Mouse (Mus musculus) intestine, embryonic 16.5 days (tissue): Measurements from ENCODE around the gene Cyp2j5. TPM values are rescaled to one million over a fixed set of nuclear protein-coding genes. Genes with fewer than 3 reads are reported as not detected.
A peak's percentile ranks its signal among the peaks of the same experiment; 100 is the strongest.
"Not testable (repeated sequence)": the region's sequence is repeated elsewhere in the genome, so short reads cannot be mapped to it uniquely, and the experiment has no call there.

Experiments
- ATAC-seq: fragments of 200-750 bp; cut with Nextera tagmentation; 2 replicates; pipeline ENCODE4 v1.8.0; 2017; ENCODE audit warnings: moderate TSS enrichment, moderate library complexity
- H3K27ac ChIP-seq: fragments of 300-500 bp; sonication (generic); 2 replicates; pipeline ENCODE4 v1.5.1; 2014; ENCODE audit warnings: mild to moderate bottlenecking, low read length
- H3K27me3 ChIP-seq: fragments of 300-500 bp; sonication (generic); replicated peaks from 2 replicates; pipeline ENCODE4 v1.6.1; 2014; ENCODE audit warnings: low read length, control low read depth, mixed read lengths; ENCODE audit not compliant: control insufficient read depth, insufficient read depth
- H3K36me3 ChIP-seq: fragments of 300-500 bp; sonication (generic); 2 replicates; pipeline ENCODE4 v1.6.1; 2014; ENCODE audit warnings: low read length, control low read depth; ENCODE audit not compliant: control insufficient read depth, insufficient read depth
- H3K4me1 ChIP-seq: fragments of 300-500 bp; sonication (generic); 2 replicates; pipeline ENCODE4 v1.6.1; 2014; ENCODE audit warnings: low read length, control low read depth, mixed read lengths; ENCODE audit not compliant: control insufficient read depth, insufficient read depth
- H3K4me2 ChIP-seq: fragments of 300-500 bp; sonication (generic); 2 replicates; pipeline ENCODE4 v1.6.1; 2014; ENCODE audit warnings: low read depth, low read length, control low read depth
- H3K4me3 ChIP-seq: fragments of 300-500 bp; sonication (generic); 2 replicates; pipeline ENCODE4 v1.5.1; 2014; ENCODE audit warnings: mild to moderate bottlenecking, low read length
- H3K9ac ChIP-seq: fragments of 300-500 bp; sonication (generic); 2 replicates; pipeline ENCODE4 v1.6.1; 2014; ENCODE audit warnings: low read depth, low read length
- H3K9me3 ChIP-seq: fragments of 300-500 bp; sonication (generic); 2 replicates; pipeline ENCODE4 v1.6.1; 2016; ENCODE audit warnings: low read length, control low read depth; ENCODE audit not compliant: control insufficient read depth
- WGBS: fragments of 180-500 bp; shearing (Covaris S2); extraction: QIAGEN DNeasy Blood & Tissue Kit; methylation state at CpG from one replicate; pipeline ENCODE4 v1.1.7; 2014; 5-methylcytosine and 5-hydroxymethylcytosine counted together
- polyA plus RNA-seq: library from polyadenylated mRNA; unstranded; fragments of >200 nt; fragmentation: Nextera tagmentation; extraction: Ambion mirVana; gene quantifications from 2 replicates; pipeline ENCODE4 v1.2.1, GENCODE M21; 2015

Gene Cyp2j5
- polyA plus RNA-seq, 1 experiment from 2014 or later, result 0.17 TPM

DNA sequence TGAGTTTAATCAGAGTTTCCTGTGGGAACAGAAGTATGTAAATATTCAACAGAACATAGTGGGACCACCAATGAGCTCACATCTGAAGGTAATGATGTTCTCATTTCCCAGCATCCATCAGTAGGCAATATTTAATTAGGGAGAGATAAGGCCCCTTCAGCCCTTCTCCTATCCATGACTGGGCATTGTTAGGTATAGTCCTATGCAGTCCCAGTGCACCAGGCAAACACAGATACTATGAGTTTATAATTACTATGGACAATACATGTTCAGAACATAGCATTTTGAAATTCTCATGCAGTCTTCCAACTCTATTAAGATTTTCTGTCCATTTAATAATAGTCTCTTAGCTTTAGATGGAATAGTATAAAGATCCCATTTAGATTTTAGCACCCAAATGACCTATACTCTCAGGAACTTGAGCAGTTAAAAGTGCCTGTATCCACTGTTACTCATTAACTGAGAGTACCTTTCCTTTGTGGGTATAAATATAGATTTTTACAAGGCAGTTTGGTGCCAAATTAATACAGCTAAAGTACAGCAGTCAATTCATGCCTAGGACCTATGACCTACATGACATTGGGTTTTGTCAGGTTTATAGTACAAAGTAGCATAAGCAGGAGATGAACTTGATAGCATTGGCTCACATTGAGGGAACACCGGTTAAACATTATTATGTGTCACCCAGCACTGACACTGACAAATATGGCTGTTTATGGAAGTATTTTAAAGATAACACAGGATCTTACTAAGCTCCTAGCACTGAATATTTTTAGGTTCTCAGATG lies 907 bp upstream of the Cyp2j5 start:
- no peak overlapping the region for H3K4me2 ChIP-seq
- peak; percentile 98 for ATAC-seq
- WGBS, result 59% methylated on average over 1 of the region's 1 CpGs

DNA sequence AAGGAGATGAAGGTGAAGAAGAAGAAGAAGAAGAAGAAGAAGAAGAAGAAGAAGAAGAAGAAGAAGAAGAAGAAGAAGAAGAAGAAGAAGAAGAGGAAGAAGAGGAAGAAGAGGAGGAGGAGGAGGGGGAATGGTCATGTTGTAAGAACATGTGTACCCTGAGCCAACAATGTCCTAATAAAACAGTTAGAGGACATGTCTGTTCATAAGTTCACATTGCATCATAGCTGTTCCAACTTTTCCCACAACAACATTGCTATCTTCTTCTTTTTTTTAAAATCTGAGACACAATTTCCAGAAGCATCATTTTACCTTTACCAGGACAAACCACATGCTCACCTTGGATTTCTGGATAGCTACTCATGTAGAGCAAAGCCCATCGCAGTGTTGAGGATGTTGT lies 28.5 kb downstream of the Cyp2j5 start:
- no peak overlapping the region for H3K27ac ChIP-seq
- H3K4me1 ChIP-seq, result no peaks in the 10 kb centered on the region
- no peaks in the 10 kb centered on the region for H3K36me3 ChIP-seq
- no peaks in the 10 kb centered on the region for H3K9me3 ChIP-seq
- H3K9ac ChIP-seq, result no peak overlapping the region
- H3K4me2 ChIP-seq, result no peak overlapping the region
- H3K4me3 ChIP-seq, result no peak overlapping the region
- WGBS, result 77% methylated on average over 1 of the region's 1 CpGs
- no peak for ATAC-seq
- no peaks in the 10 kb centered on the region for H3K27me3 ChIP-seq

More for the DNA sequence above, 907 bp upstream of the Cyp2j5 start:
- no peak overlapping the region for H3K9ac ChIP-seq
- no peak overlapping the region for H3K4me3 ChIP-seq
- H3K36me3 ChIP-seq, result no peaks in the 10 kb centered on the region
- no peak overlapping the region for H3K27ac ChIP-seq
- H3K27me3 ChIP-seq, result no peaks in the 10 kb centered on the region
- no peaks in the 10 kb centered on the region for H3K9me3 ChIP-seq
- H3K4me1 ChIP-seq, result no peaks in the 10 kb centered on the region

DNA sequence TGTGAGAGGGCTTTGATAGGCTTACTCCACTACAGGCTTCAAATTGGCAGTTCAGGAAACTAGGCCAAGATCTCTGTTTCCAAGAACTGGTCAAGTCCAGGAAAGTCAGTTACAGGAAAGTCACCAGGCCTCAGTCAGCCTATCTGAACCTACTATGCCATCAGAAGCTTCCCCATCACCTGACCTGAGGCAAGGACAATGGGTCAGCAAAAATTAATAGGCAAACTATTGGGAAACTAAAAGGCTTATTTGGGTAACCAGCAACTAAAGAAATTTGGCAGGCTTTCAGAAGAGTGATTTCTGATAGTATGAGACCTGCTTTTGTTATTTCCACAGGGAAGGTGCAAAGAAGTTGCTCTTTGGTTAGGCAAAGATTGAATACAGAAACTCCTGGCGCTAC lies 41.5 kb downstream of the Cyp2j5 start:
- H3K4me2 ChIP-seq, result no peak overlapping the region
- WGBS, result 91% methylated on average over 1 of the region's 1 CpGs
- no peak overlapping the region for H3K27ac ChIP-seq
- H3K4me3 ChIP-seq, result no peak overlapping the region
- H3K36me3 ChIP-seq, result no peaks in the 10 kb centered on the region
- no peaks in the 10 kb centered on the region for H3K9me3 ChIP-seq
- H3K9ac ChIP-seq, result no peak overlapping the region
- ATAC-seq, result no peak
- no peaks in the 10 kb centered on the region for H3K4me1 ChIP-seq
- H3K27me3 ChIP-seq, result no peaks in the 10 kb centered on the region

DNA sequence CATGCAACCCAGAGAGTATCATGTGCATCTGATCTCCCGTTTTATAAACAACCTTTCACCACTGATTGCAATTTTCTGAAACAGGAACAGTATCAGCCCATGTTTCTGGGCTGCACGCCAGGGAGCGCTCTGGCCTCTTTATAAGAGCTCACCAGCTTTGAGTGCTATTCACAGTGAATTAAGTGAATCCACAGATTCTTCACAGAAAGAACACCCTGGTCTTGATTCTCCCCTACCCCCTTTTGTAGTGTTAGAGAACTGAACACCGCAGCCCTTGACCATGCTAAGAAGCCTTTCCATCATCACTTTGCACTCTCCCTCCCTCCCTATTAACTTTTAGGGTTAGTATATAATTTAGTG lies 72.2 kb downstream of the Cyp2j5 start:
- H3K27ac ChIP-seq, result peak overlapping the region; percentile 79
- no peaks in the 10 kb centered on the region for H3K9me3 ChIP-seq
- H3K9ac ChIP-seq, result peak overlapping the region; percentile 69; the same call in 1 of the 2 replicates
- peak overlapping the region; percentile 75 for H3K4me2 ChIP-seq
- 45% methylated on average over 4 of the region's 4 CpGs for WGBS
- no peaks in the 10 kb centered on the region for H3K36me3 ChIP-seq
- peaks cover 14% of the 10 kb centered on the region; the same call in 1 of the 2 replicates for H3K4me1 ChIP-seq
- no peaks in the 10 kb centered on the region for H3K27me3 ChIP-seq
- peak overlapping the region; percentile 49 for H3K4me3 ChIP-seq
- peak; percentile 83 for ATAC-seq

DNA sequence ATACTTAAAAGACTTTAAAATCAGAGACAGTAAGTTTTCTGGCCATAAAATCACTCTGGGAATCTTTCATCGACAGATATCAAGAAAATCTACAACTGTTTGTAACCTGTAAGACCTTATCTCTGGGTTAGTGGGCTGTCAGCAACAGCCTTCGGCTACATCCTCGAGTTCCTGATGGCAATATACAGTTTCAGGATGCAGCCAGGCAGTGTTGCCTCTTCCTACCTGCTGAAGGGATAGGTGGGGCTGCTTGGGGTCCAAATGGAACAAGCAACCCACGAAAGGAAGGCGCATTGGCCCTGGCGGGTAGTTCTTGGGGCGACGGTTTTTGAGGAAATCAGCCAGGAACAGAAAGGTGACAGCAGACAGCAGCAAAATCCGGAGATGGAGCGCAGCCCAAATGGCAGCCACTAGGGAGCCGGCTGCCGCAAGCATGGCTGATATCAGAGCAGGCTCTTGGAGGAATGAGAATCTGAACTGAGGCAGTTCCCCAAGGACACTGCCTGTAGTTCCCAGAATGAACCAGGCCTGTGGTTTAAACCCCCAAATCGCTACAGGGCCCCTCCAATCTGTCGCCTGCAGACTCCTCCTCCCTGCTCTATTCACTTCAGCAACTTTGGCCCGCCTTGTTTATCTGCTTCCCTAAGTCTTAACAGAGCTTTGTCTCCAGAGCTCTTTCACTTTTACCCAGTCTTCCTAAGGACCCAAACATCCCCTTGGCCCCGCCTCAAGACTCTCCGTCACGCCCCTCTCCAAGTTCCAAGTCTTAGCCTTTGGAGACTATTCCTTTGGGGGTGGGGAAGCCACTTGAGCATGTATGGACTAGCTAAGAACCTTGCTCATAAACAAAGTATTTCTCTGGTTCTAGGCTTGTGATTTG lies 72.8 kb downstream of the Cyp2j5 start, which contains the start of gene Cyp2j9:
Gene Cyp2j9 (minus strand): TSS at position 668 of the 880 bp plus-strand sequence.
- peak within 1 kb of the TSS; percentile 75 for H3K4me2 ChIP-seq
- peak; percentile 93 for ATAC-seq

DNA sequence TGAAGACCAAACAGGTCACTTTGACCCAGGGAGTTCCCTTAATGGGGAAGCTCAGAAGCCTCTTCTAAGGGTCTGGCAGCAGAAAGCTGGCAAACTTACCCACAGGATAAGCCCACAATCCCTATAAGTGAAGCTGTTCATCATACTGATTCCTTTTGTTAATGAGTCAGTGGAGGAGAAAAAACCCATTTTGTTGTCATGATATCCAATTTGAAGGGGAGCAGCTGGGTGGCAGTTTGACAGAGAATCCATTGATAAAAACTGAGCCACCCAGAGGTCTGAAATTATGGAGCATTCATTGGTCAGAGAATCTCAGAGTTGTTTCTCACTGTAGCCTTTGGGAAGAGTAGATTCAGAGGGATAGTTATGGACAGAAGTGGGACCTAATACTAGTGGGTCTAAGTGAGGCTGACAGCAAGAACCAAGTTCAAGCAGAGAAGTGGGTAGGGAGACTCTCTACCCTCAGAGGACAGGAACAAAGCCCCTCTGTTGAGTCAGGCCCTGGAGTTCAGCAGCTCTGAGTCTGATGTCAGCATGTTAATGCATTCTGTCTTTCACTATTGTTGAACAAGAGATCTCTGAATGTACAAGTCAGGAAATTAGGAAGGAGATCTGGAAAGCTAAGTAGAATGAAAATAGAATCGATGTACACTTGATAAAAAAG lies 82.4 kb downstream of the Cyp2j5 start:
- no peaks in the 10 kb centered on the region for H3K9me3 ChIP-seq
- H3K4me2 ChIP-seq, result no peak overlapping the region
- no peak overlapping the region for H3K4me3 ChIP-seq
- H3K9ac ChIP-seq, result no peak overlapping the region
- H3K27ac ChIP-seq, result no peak overlapping the region
- H3K27me3 ChIP-seq, result no peaks in the 10 kb centered on the region
- no peaks in the 10 kb centered on the region for H3K4me1 ChIP-seq
- 71% methylated on average over 1 of the region's 1 CpGs for WGBS
- H3K36me3 ChIP-seq, result no peaks in the 10 kb centered on the region
- ATAC-seq, result no peak

More for the DNA sequence above, 72.8 kb downstream of the Cyp2j5 start, which contains the start of gene Cyp2j9:
- peak within 1 kb of the TSS; percentile 49 for H3K4me3 ChIP-seq
- peak within 1 kb of the TSS; percentile 79 for H3K27ac ChIP-seq
- H3K27me3 ChIP-seq, result no peaks in the 10 kb centered on the region
- H3K4me1 ChIP-seq, result peaks cover 14% of the 10 kb centered on the region; the same call in 1 of the 2 replicates
- H3K9me3 ChIP-seq, result no peaks in the 10 kb centered on the region
- peak within 1 kb of the TSS; percentile 69 for H3K9ac ChIP-seq
- WGBS, result 5% methylated on average over 18 of the region's 18 CpGs
- no peaks in the 10 kb centered on the region for H3K36me3 ChIP-seq

DNA sequence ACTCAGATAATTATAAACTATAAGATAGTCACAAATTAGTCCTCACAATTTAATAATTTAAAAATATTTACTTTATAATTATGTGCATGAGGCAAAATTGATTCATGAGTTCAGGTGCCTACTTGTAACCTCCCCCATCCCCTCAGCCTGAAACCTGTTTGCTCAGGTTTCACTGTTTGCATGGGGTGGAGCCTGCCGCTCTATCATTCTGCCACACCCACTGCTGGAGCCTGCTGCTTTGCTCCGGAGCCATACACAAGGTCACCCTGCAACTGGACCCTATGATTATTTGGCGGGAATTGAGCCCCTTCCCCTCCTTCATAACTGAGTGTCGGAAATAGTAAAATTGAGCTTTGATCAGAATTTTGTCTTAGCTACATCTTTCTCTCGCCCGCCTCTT lies 83.6 kb downstream of the Cyp2j5 start:
- not testable (repeated sequence) for H3K27ac ChIP-seq, H3K9me3 ChIP-seq, H3K9ac ChIP-seq, H3K4me1 ChIP-seq, H3K4me2 ChIP-seq, H3K27me3 ChIP-seq, H3K4me3 ChIP-seq, H3K36me3 ChIP-seq
- WGBS, result 50% methylated on average over 6 of the region's 6 CpGs
- peak; percentile 92 for ATAC-seq
